Mouse (Mus musculus) C2C12 (cell line): Measurements from ENCODE around the gene Mta2.

ENCODE experiments used
- CEBPB ChIP-seq: IDR thresholded peaks from one replicate; pipeline ENCODE4 v1.6.1; 2011; ENCODE audit warnings: low read depth, mild to moderate bottlenecking, control low read depth, moderate library complexity
- CTCF ChIP-seq: IDR thresholded peaks from one replicate; pipeline ENCODE4 v1.5.1; 2011; ENCODE audit not compliant: control insufficient read depth, insufficient read depth, insufficient read length
- MAX ChIP-seq: IDR thresholded peaks from one replicate; pipeline ENCODE4 v1.6.1; 2011; ENCODE audit warnings: mild to moderate bottlenecking, control low read depth
- MYOD1 ChIP-seq: IDR thresholded peaks from one replicate; pipeline ENCODE4 v1.6.1; 2011; ENCODE audit warnings: low read depth; ENCODE audit not compliant: control insufficient read depth, insufficient read length
- MYOG ChIP-seq: IDR thresholded peaks from one replicate; pipeline ENCODE4 v1.6.1; 2011; ENCODE audit not compliant: control insufficient read depth, insufficient read length; ENCODE audit errors: extremely low read depth

- TF ChIP-seq MYOD1 (no peak), CTCF (no peak), MYOG (no peak), MAX (no peak), CEBPB (no peak)
These were observed 550 bp upstream of the Mta2 start for GRCm38 (mm10) chr19:8941136-8941514.
